8 mouse cellular contexts compared by ENCODE assay signal in genomic region chr11:42181426-42181825, GRCm38 (mm10). TPM values are rescaled to one million over a fixed set of nuclear protein-coding genes. Genes with fewer than 3 reads are reported as not detected.
DNase-seq lines count a peak whose midpoint lies in the region; ATAC-seq and TF ChIP-seq lines count a peak whose summit lies in the region.

No protein-coding gene starts in this region.

- H3K9ac ChIP-seq in lung, postnatal 0 days (replicated peaks; ENCODE audit: low read depth), result no peak overlapping the region
- no peak overlapping the region for H3K9ac ChIP-seq in stomach, embryonic 14.5 days (replicated peaks; ENCODE audit: low read depth, low read length)

- no peak for TF ChIP-seq EP300 in lung, postnatal 0 days (IDR thresholded peaks at IDR 0.05)

- no peak overlapping the region for H3K4me3 ChIP-seq in lung, postnatal 0 days (ENCODE audit: low read depth, low read length)
- peak overlapping the region; percentile 52 for H3K4me3 ChIP-seq in stomach, embryonic 14.5 days (ENCODE audit: low read depth, low read length)

- no peak overlapping the region for H3K27ac ChIP-seq in lung, postnatal 0 days (ENCODE audit: low read length)
- no peak overlapping the region for H3K27ac ChIP-seq in stomach, embryonic 14.5 days (ENCODE audit: low read length)

- H3K36me3 ChIP-seq in lung, postnatal 0 days (ENCODE audit: insufficient read depth, low read length), result no peaks in the 10 kb centered on the region
- H3K36me3 ChIP-seq in stomach, embryonic 14.5 days (ENCODE audit: control insufficient read depth, insufficient read depth, low read length), result no peaks in the 10 kb centered on the region

- H3K4me1 ChIP-seq in lung, postnatal 0 days (ENCODE audit: insufficient read depth, low read depth, low read length), result no peaks in the 10 kb centered on the region
- H3K4me1 ChIP-seq in stomach, embryonic 14.5 days (ENCODE audit: control insufficient read depth, insufficient read depth, low read length), result no peaks in the 10 kb centered on the region

- H3K27me3 ChIP-seq in lung, postnatal 0 days (replicated peaks; ENCODE audit: insufficient read depth, low read length), result 0 out of 2 replicates have a peak, but pooled peaks cover 7% of the 10 kb centered on the region
- no peaks in the 10 kb centered on the region for H3K27me3 ChIP-seq in stomach, embryonic 14.5 days (ENCODE audit: control insufficient read depth, insufficient read depth, low read length)

- ATAC-seq in cerebellum, adult (ENCODE audit: insufficient number of reproducible peaks, low FRiP score, low TSS enrichment), result no peak
- ATAC-seq in lung, postnatal 0 days, result no peak
- ATAC-seq in stomach, embryonic 14.5 days (ENCODE audit: insufficient number of reproducible peaks, insufficient read depth, low FRiP score, low read depth), result no peak

- peak; percentile 28 for DNase-seq in cerebellum, adult 11 months
- no peak for DNase-seq in lung, postnatal 0 days (ENCODE audit: low spot score)
- DNase-seq in lung, adult 18-20 months, result no peak
- DNase-seq in left cerebral cortex, postnatal 4 days, result peak; percentile 11
- no peak for DNase-seq in MN1 (ENCODE audit: low spot score)
- no peak for DNase-seq in adrenal gland, postnatal 4 days (ENCODE audit: low spot score in 2 of 2)

- H3K4me2 ChIP-seq in lung, postnatal 0 days (replicated peaks; ENCODE audit: low read depth, low read length), result 0 out of 2 replicates have a peak overlapping the region, but pooled peaks have one; percentile 68
- H3K4me2 ChIP-seq in stomach, embryonic 14.5 days (replicated peaks; ENCODE audit: low read depth, low read length), result peak overlapping the region; percentile 81

- intact Hi-C loops in left cerebral cortex, postnatal 4 days (cut with DNase I), result loop anchor here (2.0 to 10.0 kb wide), 2 partner anchors 237 to 1163 kb away; partner anchors contain the start of gene Gabrb2

- 14% methylated on average over 5 of the region's 5 CpGs for WGBS in lung, postnatal 0 days
- 20% methylated on average over 5 of the region's 5 CpGs for WGBS in stomach, embryonic 14.5 days

- no peaks in the 10 kb centered on the region for H3K9me3 ChIP-seq in lung, postnatal 0 days (ENCODE audit: low read length)
- no peaks in the 10 kb centered on the region for H3K9me3 ChIP-seq in stomach, embryonic 14.5 days (ENCODE audit: control insufficient read depth, low read depth, low read length)

- no peak for TF ChIP-seq CTCF in lung, postnatal 0 days (IDR thresholded peaks at IDR 0.05)

RNA-seq across cellular contexts. Expression of gene Gabra1, which starts 1.3 kb away (rescaled TPM):
- polyA plus RNA-seq in lung, postnatal 0 days (2015; fragmentation: Nextera tagmentation; extraction: Ambion mirVana), result 0.48 and 0.61 TPM in 2 replicates
- 10 to 100 TPM; 88.8 to 93.8 TPM for total RNA-seq in left cerebral cortex, postnatal 4 days (2021)
- polyA plus RNA-seq in stomach, embryonic 14.5 days (2014; fragmentation: Nextera tagmentation; extraction: Ambion mirVana), result 6.6 and 7.6 TPM in 2 replicates
- 1 to 10 TPM; 9.1 to 9.2 TPM for total RNA-seq in adrenal gland, postnatal 4 days (2021)

Comparison
In these comparisons a context has a peak if more than half of its experiments do, and no peak if none do; other contexts are left out.
1. DNase-seq: peak in cerebellum, adult 11 months (single experiment) and left cerebral cortex, postnatal 4 days (single experiment); none in lung, postnatal 0 days (single experiment), lung, adult 18-20 months (0 of 2), MN1 (single experiment) and adrenal gland, postnatal 4 days (0 of 2).
2. RNA of gene Gabra1, which starts 1.3 kb away (total RNA-seq): 88.8 to 93.8 TPM in left cerebral cortex, postnatal 4 days; 9.1 to 9.2 TPM in adrenal gland, postnatal 4 days; every median in the first group is over 4 times any median in the second.